Mouse (Mus musculus) embryonic facial prominence, embryonic 11.5 days (tissue): ENCODE measurements at regions not wholly inside any gene's neighbourhood (a gene's known extent, or its start where the extent isn't known, plus 50 kb on each side); places are given as distances from the start of the nearest gene placed in this dataset.

Source experiments
- ATAC-seq: fragments of 200-750 bp; cut with Nextera tagmentation; replicated peaks from 2 replicates; pipeline ENCODE4 v1.8.0; 2017; ENCODE audit warnings: low read depth; ENCODE audit not compliant: insufficient number of reproducible peaks, low FRiP score, low TSS enrichment
- DNase-seq: peaks from one replicate; pipeline ENCODE4 v3.0.0-alpha.2; 2015; ENCODE audit warnings: low spot score
- H3K27ac ChIP-seq: fragments of 300-500 bp; sonication (generic); replicated peaks from 2 replicates; pipeline ENCODE4 v1.5.1; 2014; ENCODE audit warnings: mild to moderate bottlenecking, low read depth, low read length, control low read depth
- H3K27me3 ChIP-seq: fragments of 300-500 bp; sonication (generic); 2 replicates; pipeline ENCODE4 v1.6.1; 2014; ENCODE audit warnings: mild to moderate bottlenecking, low read length, moderate library complexity, mixed read lengths; ENCODE audit not compliant: control insufficient read depth, insufficient read depth
- H3K36me3 ChIP-seq: fragments of 300-500 bp; sonication (generic); replicated peaks from 2 replicates; pipeline ENCODE4 v1.6.1; 2014; ENCODE audit warnings: low read depth, mild to moderate bottlenecking, low read length, moderate library complexity, mixed read lengths; ENCODE audit not compliant: control insufficient read depth, insufficient read depth
- H3K4me1 ChIP-seq: fragments of 300-500 bp; sonication (generic); 2 replicates; pipeline ENCODE4 v1.6.1; 2014; ENCODE audit warnings: low read length, mixed read lengths; ENCODE audit not compliant: control insufficient read depth, insufficient read depth
- H3K4me2 ChIP-seq: fragments of 300-500 bp; sonication (generic); 2 replicates; pipeline ENCODE4 v1.6.1; 2014; ENCODE audit warnings: low read depth, mild to moderate bottlenecking, control low read depth, low read length, moderate library complexity
- H3K4me3 ChIP-seq: fragments of 300-500 bp; sonication (generic); 2 replicates; pipeline ENCODE4 v1.5.1; 2014; ENCODE audit warnings: low read depth, low read length, control low read depth
- H3K9ac ChIP-seq: fragments of 300-500 bp; sonication (generic); replicated peaks from 2 replicates; pipeline ENCODE4 v1.6.1; 2014; ENCODE audit warnings: mild to moderate bottlenecking, control low read depth, low read length
- H3K9me3 ChIP-seq: fragments of 300-500 bp; sonication (generic); replicated peaks from 2 replicates; pipeline ENCODE4 v1.6.1; 2016; ENCODE audit warnings: mild to moderate bottlenecking, low read length, inconsistent platforms, mixed read lengths; ENCODE audit not compliant: control insufficient read depth
- WGBS: fragments of 180-500 bp; shearing (Covaris S2); extraction: QIAGEN DNeasy Blood & Tissue Kit; methylation state at CpG from one replicate; pipeline ENCODE4 v1.1.7; 2014; 5-methylcytosine and 5-hydroxymethylcytosine counted together

DNA sequence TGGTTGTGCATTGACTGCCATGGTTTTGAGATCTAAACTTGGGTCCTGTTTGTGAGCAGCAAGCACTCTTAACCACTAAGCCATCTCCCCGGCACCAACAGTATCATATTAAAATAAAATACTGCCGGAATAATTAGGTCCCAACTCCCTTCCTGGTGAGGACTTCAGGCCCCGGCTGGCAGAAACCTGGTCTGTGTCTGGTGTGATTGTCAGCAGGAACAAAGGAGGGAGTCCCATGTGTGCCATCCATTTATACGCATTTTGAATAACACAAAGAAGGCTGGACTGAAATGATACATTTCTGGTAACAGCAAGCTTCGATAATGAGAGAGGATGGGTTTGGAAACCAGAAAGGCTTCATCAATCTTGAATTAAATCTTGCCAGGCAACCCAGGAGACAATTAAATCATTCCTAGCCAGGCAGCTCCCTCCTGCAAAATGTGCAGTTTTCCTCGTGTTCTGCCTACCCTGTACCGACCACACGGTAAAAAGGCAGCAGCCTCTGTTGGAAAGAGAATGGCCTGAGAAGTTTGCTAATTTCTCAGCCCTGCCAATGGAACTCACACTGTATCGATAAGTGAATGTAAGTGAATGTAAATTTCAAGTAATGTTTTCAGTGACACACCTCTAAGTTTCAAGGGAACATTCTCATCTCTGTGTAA is 80.5 kb upstream of the Zwint start:
- no peaks in the 10 kb centered on the region for H3K4me1 ChIP-seq
- no peak for ATAC-seq
- H3K27ac ChIP-seq = no peak overlapping the region
- H3K4me2 ChIP-seq = no peak overlapping the region
- 81% methylated on average over 9 of the region's 9 CpGs for WGBS
- H3K9me3 ChIP-seq = no peaks in the 10 kb centered on the region
- H3K9ac ChIP-seq = no peak overlapping the region
- H3K36me3 ChIP-seq = no peaks in the 10 kb centered on the region
- no peaks in the 10 kb centered on the region for H3K27me3 ChIP-seq
- no peak for DNase-seq
- no peak overlapping the region for H3K4me3 ChIP-seq

DNA sequence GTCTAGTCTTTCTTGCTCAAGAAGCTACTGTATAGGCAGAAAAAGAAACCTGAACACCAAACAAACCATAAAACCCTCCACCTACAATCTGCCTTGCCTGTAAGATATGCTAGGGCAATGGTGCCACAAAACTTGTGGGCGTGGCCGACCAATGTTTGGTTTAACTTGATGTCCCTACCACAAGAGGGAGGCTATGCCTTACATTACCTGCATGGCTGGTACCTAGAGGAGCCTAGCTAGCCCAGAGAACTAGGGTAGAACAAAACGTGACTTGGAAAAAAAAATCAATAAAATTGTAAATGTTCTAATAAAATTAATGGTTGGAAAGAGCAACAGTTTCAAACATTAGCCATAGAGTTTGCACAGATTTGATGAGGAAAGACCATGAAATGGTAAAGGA is 76.9 kb upstream of the Zwint start:
- Histone ChIP-seq H3K9me3 (no peaks in the 10 kb centered on the region), H3K4me2 (no peak overlapping the region), H3K27ac (no peak overlapping the region), H3K4me1 (no peaks in the 10 kb centered on the region), H3K27me3 (no peaks in the 10 kb centered on the region), H3K4me3 (no peak overlapping the region), H3K36me3 (no peaks in the 10 kb centered on the region), H3K9ac (no peak overlapping the region)
- DNase-seq = no peak
- no peak for ATAC-seq
- 83% methylated on average over 3 of the region's 3 CpGs for WGBS

DNA sequence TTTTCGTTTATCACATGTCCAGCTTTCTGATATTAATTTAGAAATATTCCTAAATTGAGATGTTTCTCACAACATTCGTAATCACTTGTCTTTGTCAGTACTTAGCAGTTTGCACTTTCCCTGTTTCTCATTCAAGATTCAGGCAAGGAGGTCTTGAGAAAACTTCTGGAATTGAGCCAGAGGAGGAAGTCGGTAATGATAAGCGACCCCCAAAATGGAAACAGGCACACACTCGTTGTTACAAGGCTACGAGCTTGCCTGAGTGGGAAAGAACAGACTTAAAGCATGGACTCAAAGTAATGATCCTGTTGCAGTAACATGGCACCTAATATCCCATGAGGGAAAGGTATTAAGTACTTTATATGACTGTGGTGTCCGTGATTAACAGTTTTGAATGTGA is 76.1 kb upstream of the Zwint start:
- ATAC-seq (no peak), DNase-seq (peak; percentile 12)
- Histone ChIP-seq H3K36me3 (no peaks in the 10 kb centered on the region), H3K9ac (no peak overlapping the region), H3K9me3 (no peaks in the 10 kb centered on the region), H3K27ac (no peak overlapping the region), H3K27me3 (no peaks in the 10 kb centered on the region), H3K4me3 (no peak overlapping the region), H3K4me1 (no peaks in the 10 kb centered on the region), H3K4me2 (no peak overlapping the region)
- 60% methylated on average over 7 of the region's 7 CpGs for WGBS

DNA sequence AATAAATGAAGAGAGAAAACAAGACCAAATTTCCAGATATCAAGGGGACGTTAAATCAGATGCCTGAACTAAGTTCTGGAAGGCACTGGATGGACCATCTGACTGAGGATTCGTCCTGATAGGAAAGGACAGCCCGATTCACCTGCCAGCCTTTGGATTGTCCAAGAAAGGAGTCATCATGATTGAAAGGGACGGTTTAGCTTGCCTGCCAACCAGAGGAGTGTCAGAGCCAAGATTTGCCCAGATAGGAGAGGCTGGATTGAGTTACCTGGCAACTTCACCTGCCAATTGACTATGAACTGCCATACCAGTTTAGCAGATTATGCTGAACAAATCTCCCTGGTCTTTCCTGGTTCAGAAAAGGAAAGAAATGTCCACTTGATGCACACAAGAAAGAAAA is 73.3 kb upstream of the Zwint start:
- Histone ChIP-seq H3K4me1 (no peaks in the 10 kb centered on the region), H3K4me3 (no peak overlapping the region), H3K36me3 (no peaks in the 10 kb centered on the region), H3K27ac (no peak overlapping the region), H3K4me2 (no peak overlapping the region), H3K27me3 (no peaks in the 10 kb centered on the region), H3K9ac (no peak overlapping the region), H3K9me3 (no peaks in the 10 kb centered on the region)
- ATAC-seq (no peak), DNase-seq (no peak)
- 88% methylated on average over 4 of the region's 4 CpGs for WGBS

DNA sequence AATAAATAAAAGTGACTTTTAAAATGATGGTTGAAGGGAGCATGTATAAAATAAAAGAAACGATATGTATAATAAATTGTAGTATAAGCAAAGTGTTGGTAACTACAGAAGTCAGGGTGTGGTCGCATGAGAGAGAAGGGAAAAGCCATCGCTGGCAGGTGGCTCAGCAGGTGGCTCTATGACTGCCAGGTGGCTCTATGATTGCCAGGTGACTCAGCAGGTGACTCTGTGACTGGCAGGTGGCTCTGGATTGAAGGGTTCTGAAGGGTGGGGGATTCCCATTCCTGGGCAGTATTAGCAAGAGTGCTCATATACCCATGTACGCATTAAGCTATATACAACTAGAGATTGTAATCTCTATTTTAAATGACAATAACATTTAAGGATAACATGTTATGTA is 66.1 kb upstream of the Zwint start:
- WGBS = 85% methylated on average over 4 of the region's 4 CpGs
- H3K27me3 ChIP-seq = no peaks in the 10 kb centered on the region
- H3K27ac ChIP-seq = no peak overlapping the region
- no peaks in the 10 kb centered on the region for H3K36me3 ChIP-seq
- H3K4me2 ChIP-seq = no peak overlapping the region
- no peaks in the 10 kb centered on the region for H3K4me1 ChIP-seq
- no peak for DNase-seq
- no peak overlapping the region for H3K9ac ChIP-seq
- no peak overlapping the region for H3K4me3 ChIP-seq
- no peak for ATAC-seq
- no peaks in the 10 kb centered on the region for H3K9me3 ChIP-seq

DNA sequence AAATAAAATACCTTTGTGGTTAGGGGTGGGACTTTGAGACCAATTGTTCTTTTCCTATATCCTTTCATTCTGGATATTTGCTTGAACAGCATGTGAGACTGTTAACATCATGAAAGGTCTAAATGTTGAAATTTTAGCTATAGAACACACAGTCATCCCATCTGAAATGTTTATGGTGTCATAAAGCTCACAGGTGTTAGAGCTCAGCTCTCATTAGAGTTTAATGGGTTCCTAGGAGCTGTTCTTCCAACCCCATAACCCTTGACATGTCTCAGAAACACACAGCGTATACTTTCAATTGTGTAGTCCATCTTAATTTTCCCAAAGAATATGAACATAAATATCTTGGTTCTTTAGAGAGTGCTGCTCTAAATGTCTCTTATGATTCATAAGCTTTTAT is 61.6 kb upstream of the Zwint start:
- Histone ChIP-seq H3K27ac (no peak overlapping the region), H3K9ac (no peak overlapping the region), H3K27me3 (no peaks in the 10 kb centered on the region), H3K4me1 (no peaks in the 10 kb centered on the region), H3K4me2 (no peak overlapping the region), H3K9me3 (no peaks in the 10 kb centered on the region), H3K36me3 (no peaks in the 10 kb centered on the region), H3K4me3 (no peak overlapping the region)
- 90% methylated on average over 1 of the region's 1 CpGs for WGBS
- no peak for ATAC-seq
- DNase-seq = no peak
